Mouse (Mus musculus): ENCODE results near the gene Hist3h2a.

DNA sequence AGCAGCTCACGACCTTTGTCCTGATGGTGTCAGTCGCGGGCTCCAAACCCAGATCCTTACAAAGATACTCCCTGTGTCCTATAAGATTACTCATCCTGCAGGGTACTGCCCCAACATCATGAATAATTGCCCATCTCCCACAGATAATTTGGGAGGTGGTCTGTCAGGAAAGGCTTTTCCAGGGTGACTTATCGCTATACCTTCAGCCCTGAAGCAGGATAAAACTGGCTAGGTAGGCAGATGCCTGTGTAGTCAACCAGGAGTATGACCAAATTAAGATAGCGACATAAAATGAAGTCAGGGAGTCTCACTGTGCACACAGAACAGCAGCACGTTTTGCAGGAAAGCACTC lies 15.4 kb upstream of the Hist3h2a start:
- TF ChIP-seq CTCF (IDR thresholded peaks at IDR 0.05; ENCODE audit: extremely low read depth, insufficient read depth, insufficient read length, insufficient replicate concordance) (no peak), POLR2A (IDR thresholded peaks at IDR 0.05; ENCODE audit: low read depth, low read length) (no peak)
